Mouse (Mus musculus) layer of hippocampus, adult 11-12 months (tissue): ENCODE measurements around the gene Vmn1r130.
"Not testable (repeated sequence)": the region's sequence is repeated elsewhere in the genome, so short reads cannot be mapped to it uniquely, and the experiment has no call there.

Experiments used
- DNase-seq: peaks from one replicate; pipeline ENCODE4 v3.0.0; 2022; ENCODE audit warnings: low spot score

Vmn1r130 gene

GRCm38 (mm10) chr7:21511480-21511879 lies at the start of gene Vmn1r130:
Gene Vmn1r130 (plus strand): TSS chr7:21511780.
- DNase-seq: not testable (repeated sequence)

- not testable (repeated sequence) for DNase-seq
Observed at GRCm38 (mm10) chr7:21545990-21546389, 34.4 kb downstream of the Vmn1r130 start, which contains the start of gene Vmn1r131. Gene Vmn1r131 (minus strand): TSS chr7:21546090.
